Mouse (Mus musculus) erythroblast, embryonic 14.5 days (primary cell): ENCODE measurements around the gene Tmed1. TPM values are rescaled to one million over a fixed set of nuclear protein-coding genes. Genes with fewer than 3 reads are reported as not detected.
"Not testable (repeated sequence)": the region's sequence is repeated elsewhere in the genome, so short reads cannot be mapped to it uniquely, and the experiment has no call there.

Source experiments
- H3K27me3 ChIP-seq: 2 replicates; pipeline ENCODE4 v1.6.1; 2012; ENCODE audit warnings: inconsistent platforms; ENCODE audit not compliant: control insufficient read depth
- H3K36me3 ChIP-seq: 2 replicates; pipeline ENCODE4 v1.6.1; 2012; ENCODE audit warnings: mild to moderate bottlenecking, inconsistent platforms; ENCODE audit not compliant: control insufficient read depth
- H3K4me1 ChIP-seq: 2 replicates; pipeline ENCODE4 v1.6.1; 2012; ENCODE audit warnings: inconsistent platforms; ENCODE audit not compliant: control insufficient read depth
- H3K4me3 ChIP-seq: replicated peaks from 2 replicates; pipeline ENCODE3; 2012; ENCODE audit warnings: moderate library complexity, mild to moderate bottlenecking, inconsistent platforms
- H3K9me3 ChIP-seq: 2 replicates; pipeline ENCODE4 v1.6.1; 2012; ENCODE audit warnings: low read length, inconsistent platforms, mixed read lengths; ENCODE audit not compliant: control insufficient read depth
- GATA1 ChIP-seq: IDR thresholded peaks from 2 replicates; pipeline ENCODE4 v1.6.1; 2012; ENCODE audit warnings: low read length, inconsistent platforms, mixed read lengths
- TAL1 ChIP-seq: IDR thresholded peaks from 3 replicates; pipeline ENCODE4 v1.6.1; 2012; ENCODE audit warnings: low read length, inconsistent platforms, mixed read lengths
- polyA plus RNA-seq: library from polyadenylated mRNA; stranded (reverse); fragments of >175 nt; gene quantifications from 2 replicates; pipeline ENCODE4 v1.2.3, GENCODE M21; 2012

The Tmed1 gene
- polyA plus RNA-seq, 1 experiment, result 0.75 TPM

- Histone ChIP-seq H3K27me3 (no peaks in the 10 kb centered on the region), H3K4me3 (peak overlapping the region; percentile 93), H3K36me3 (peaks cover 42% of the 10 kb centered on the region), H3K9me3 (no peaks in the 10 kb centered on the region), H3K4me1 (peaks cover 61% of the 10 kb centered on the region)
- TF ChIP-seq TAL1 (no peak), GATA1 (no peak)
Measured at GRCm38 (mm10) chr9:21547075-21547941, 37.3 kb upstream of the Tmed1 start.

DNA sequence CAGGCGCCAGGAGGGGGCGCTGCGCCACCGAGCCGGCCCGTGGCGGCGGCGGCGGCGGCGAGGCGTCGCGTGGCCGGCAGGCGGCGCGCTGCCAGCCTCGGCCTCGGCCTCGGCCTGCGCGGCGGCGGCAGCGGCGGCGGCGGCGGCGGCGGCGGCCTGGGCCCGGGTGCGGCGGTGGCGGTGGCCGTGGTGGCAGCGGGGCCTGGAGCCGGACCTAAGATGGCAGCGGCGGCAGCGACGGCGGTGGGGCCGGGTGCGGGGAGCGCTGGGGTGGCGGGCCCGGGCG is 36.7 kb upstream of the Tmed1 start, which contains the start of gene Carm1:
Carm1 (plus strand) TSS at position 106 of the 286 bp plus-strand sequence.
- Histone ChIP-seq H3K9me3 (no peaks in the 10 kb centered on the region), H3K27me3 (no peaks in the 10 kb centered on the region), H3K4me3 (peak within 1 kb of the TSS; percentile 93), H3K36me3 (peaks cover 36% of the 10 kb centered on the region), H3K4me1 (peaks cover 58% of the 10 kb centered on the region)
- TF ChIP-seq GATA1, result no peak
- TF ChIP-seq TAL1, result no peak

DNA sequence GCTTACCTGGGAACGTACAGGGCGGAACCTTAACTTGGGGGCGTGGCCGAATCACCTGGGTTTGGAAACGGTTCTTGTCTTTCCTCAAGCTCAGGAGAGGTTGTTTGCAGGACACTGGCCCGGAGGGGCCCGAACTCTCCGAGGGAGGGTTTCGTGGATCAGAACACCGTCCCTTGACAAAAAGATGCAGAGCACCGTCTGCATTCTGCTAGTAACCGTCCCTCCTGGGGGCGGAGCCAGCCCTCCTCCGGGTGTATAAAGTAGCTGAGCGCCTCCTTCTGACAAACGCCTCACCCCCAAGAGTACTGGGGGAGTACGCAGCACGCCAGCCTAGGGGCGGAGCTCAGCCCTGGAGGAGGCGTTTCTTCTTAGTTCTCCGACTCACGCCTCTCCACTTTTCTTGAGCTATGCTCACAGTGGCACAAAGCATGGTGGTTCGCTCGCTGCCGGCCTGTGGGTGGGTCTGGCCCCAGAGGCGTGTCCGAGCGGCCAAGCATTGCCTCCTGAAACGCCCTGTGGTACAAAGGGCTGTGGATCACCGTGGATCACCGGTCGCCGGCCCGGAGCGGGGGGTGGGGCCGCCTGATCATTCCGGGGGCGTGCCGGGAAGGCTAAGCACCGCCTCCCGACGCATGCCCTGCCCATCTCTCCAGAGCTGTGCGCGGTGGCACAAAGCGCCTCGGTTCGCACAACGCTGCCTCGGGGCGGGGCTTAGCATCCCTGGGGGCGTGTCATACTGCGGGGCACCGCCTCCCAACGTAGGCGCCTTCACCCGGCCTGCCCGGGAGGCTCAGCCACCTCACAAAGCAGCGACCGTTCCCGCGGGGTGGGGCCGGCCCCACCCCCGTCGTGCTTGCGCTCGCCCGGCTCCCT is 36.1 kb upstream of the Tmed1 start:
- peaks cover 53% of the 10 kb centered on the region for H3K4me1 ChIP-seq
- no peaks in the 10 kb centered on the region for H3K9me3 ChIP-seq
- no peak for TF ChIP-seq GATA1
- TF ChIP-seq TAL1, result no peak
- peaks cover 31% of the 10 kb centered on the region for H3K36me3 ChIP-seq
- peak overlapping the region; percentile 93 for H3K4me3 ChIP-seq
- no peaks in the 10 kb centered on the region for H3K27me3 ChIP-seq

- H3K9me3 ChIP-seq, result no peaks in the 10 kb centered on the region
- peaks cover 48% of the 10 kb centered on the region for H3K4me1 ChIP-seq
- H3K36me3 ChIP-seq, result peaks cover 23% of the 10 kb centered on the region
- no peaks in the 10 kb centered on the region for H3K27me3 ChIP-seq
- peak overlapping the region; percentile 93 for H3K4me3 ChIP-seq
- no peak for TF ChIP-seq TAL1
- TF ChIP-seq GATA1, result no peak
Measured at GRCm38 (mm10) chr9:21545351-21545915, 35.4 kb upstream of the Tmed1 start.

GRCm38 (mm10) chr9:21542001-21542400 is 31.9 kb upstream of the Tmed1 start:
- not testable (repeated sequence) for H3K36me3 ChIP-seq, H3K27me3 ChIP-seq, H3K4me3 ChIP-seq, H3K9me3 ChIP-seq
- peaks cover 21% of the 10 kb centered on the region for H3K4me1 ChIP-seq

- H3K4me3 ChIP-seq, result no peak overlapping the region
- H3K36me3 ChIP-seq, result no peaks in the 10 kb centered on the region
- peaks cover 22% of the 10 kb centered on the region for H3K4me1 ChIP-seq
- H3K9me3 ChIP-seq, result no peaks in the 10 kb centered on the region
- TF ChIP-seq TAL1 (no peak), GATA1 (no peak)
- H3K27me3 ChIP-seq, result no peaks in the 10 kb centered on the region
Measured at GRCm38 (mm10) chr9:21539981-21540753, 30.1 kb upstream of the Tmed1 start.

DNA sequence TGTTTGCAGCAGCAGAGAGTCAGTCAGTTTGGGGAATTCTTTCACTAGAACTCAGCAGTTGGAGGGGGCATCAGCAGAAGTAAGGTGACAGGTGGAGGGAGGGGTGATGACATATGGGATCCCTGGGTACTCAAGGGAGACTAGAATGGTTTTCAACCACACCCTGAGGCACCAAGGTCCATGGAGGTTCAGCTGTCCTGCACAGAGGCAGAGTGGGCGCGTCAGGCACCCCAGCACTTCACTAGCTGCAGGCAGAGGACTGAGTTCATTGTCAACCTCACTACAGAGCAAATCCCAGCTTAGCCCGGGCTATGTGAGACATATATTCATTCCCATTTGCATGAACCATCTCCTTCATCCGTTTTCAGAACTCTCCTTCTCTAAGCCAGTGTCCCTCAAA is 27.0 kb upstream of the Tmed1 start:
- TF ChIP-seq GATA1, result no peak
- no peak for TF ChIP-seq TAL1
- H3K36me3 ChIP-seq, result no peaks in the 10 kb centered on the region
- no peaks in the 10 kb centered on the region for H3K9me3 ChIP-seq
- no peak overlapping the region for H3K4me3 ChIP-seq
- H3K4me1 ChIP-seq, result peaks cover 16% of the 10 kb centered on the region
- H3K27me3 ChIP-seq, result no peaks in the 10 kb centered on the region

GRCm38 (mm10) chr9:21536501-21536900 is 26.4 kb upstream of the Tmed1 start:
- Histone ChIP-seq H3K36me3 (no peaks in the 10 kb centered on the region), H3K9me3 (no peaks in the 10 kb centered on the region)

DNA sequence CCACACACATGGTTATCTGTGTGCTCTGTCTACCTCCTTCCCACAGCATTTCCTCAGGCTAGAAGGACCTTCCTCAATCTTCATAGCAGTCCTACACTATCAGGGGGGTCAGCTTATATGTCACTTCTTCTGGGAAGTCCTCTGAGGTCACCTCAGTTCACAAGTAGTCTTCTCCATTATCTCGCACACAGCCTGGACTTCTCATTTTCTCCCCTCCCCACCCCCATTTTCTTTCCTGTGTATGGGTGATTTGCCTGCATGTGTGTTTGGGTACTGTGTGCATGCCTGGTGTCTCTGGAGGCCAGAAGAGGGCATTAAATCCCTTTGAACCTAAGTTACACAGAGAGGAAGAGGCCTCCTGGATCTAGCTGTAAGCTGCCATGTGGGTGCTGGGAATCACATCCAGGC is 17.9 kb upstream of the Tmed1 start:
- Histone ChIP-seq H3K36me3 (no peaks in the 10 kb centered on the region), H3K9me3 (no peaks in the 10 kb centered on the region), H3K4me1 (peaks cover 4% of the 10 kb centered on the region), H3K27me3 (0 out of 2 replicates have a peak, but pooled peaks cover 2% of the 10 kb centered on the region), H3K4me3 (no peak overlapping the region)
- TF ChIP-seq GATA1 (no peak), TAL1 (no peak)

More at GRCm38 (mm10) chr9:21536501-21536900, 26.4 kb upstream of the Tmed1 start:
- Histone ChIP-seq H3K4me3 (no peak overlapping the region), H3K27me3 (no peaks in the 10 kb centered on the region), H3K4me1 (peaks cover 16% of the 10 kb centered on the region)
- TF ChIP-seq GATA1 (no peak), TAL1 (no peak)
